Mouse (Mus musculus) CH12.LX (cell line): ENCODE results near the gene Mnt.

Experiments used
- CTCF ChIP-seq, 2 experiments: IDR thresholded peaks in 1 of 2; conservative IDR thresholded peaks in 1 of 2; 2 replicates each; pipeline ENCODE4 v1.5.1; 2011 to 2012; ENCODE audit warnings: low read depth in 2 of 2, low read length in 2 of 2, improper control_type of control experiment in 1 of 2, inconsistent platforms in 1 of 2, mild to moderate bottlenecking in 1 of 2, moderate library complexity in 1 of 2
- MAX ChIP-seq: IDR thresholded peaks from 2 replicates; pipeline ENCODE4 v1.6.1; 2011; ENCODE audit warnings: low read length, improper control_type of control experiment
- TCF12 ChIP-seq: IDR thresholded peaks from 2 replicates; pipeline ENCODE4 v1.6.1; 2014; ENCODE audit warnings: low read depth, mild to moderate bottlenecking, inconsistent platforms, low read length, improper control_type of control experiment
- USF2 ChIP-seq: conservative IDR thresholded peaks from 2 replicates; pipeline ENCODE4 v1.6.1; 2011; ENCODE audit warnings: low read depth, low read length, improper control_type of control experiment

GRCm38 (mm10) chr11:74834650-74835277 lies 4.0 kb downstream of the Mnt start:
- TF ChIP-seq MAX (no peak), CTCF (conservative IDR thresholded peaks at IDR 0.05 in 1 of 2, IDR thresholded peaks at IDR 0.05 in 1 of 2; ENCODE audit: low read depth in 2 of 2, low read length in 2 of 2) (no peak), USF2 (no peak), TCF12 (no peak)
